In the genomic region with DNA sequence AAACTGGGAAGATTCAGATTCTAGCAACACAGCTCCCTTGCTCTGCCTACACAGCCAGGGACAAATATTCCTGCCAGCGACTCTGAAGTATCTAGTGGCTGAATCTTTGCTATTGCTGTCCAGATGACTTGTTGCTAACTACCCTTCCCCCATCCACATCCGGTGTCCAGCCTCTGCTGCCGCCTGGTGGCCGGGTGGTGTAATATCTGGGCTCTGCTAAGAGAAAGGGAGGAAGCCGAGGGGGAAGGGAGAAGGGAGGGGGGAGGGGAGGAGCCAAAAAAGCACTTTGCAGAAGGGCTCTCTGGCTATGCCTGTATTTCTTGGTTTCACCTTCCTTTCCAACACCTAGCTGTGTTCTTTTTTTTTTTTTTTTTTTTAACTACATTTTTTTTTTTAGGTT, we compare ENCODE assay signal across 8 mouse cellular contexts. TPM values are rescaled to one million over a fixed set of nuclear protein-coding genes. Genes with fewer than 3 reads are reported as not detected.
DNase-seq lines count a peak whose midpoint lies in the region; ATAC-seq and TF ChIP-seq lines count a peak whose summit lies in the region.

No protein-coding gene starts in this region.

- peak; percentile 81 for ATAC-seq in erythroblast, adult 5-6 weeks (replicated peaks; ENCODE audit: low FRiP score, poor library complexity, severe bottlenecking)
- ATAC-seq in heart, embryonic 12.5 days (ENCODE audit: insufficient number of reproducible peaks, low FRiP score): peak; percentile 42
- ATAC-seq in kidney, embryonic 16.5 days (ENCODE audit: low FRiP score, low TSS enrichment): peak; percentile 20
- ATAC-seq in liver, embryonic 12.5 days: peak; percentile 74

- H3K27ac ChIP-seq in heart, embryonic 12.5 days (ENCODE audit: poor library complexity, severe bottlenecking): peak overlapping the region; percentile 89
- H3K27ac ChIP-seq in kidney, embryonic 16.5 days (ENCODE audit: low read length): peak overlapping the region; percentile 87
- peak overlapping the region; percentile 60; the same call in 1 of the 2 replicates for H3K27ac ChIP-seq in liver, embryonic 12.5 days

- peak; percentile 90 for TF ChIP-seq CTCF in brain, embryonic 14.5 days (IDR thresholded peaks at IDR 0.05; ENCODE audit: borderline replicate concordance, extremely low read depth, insufficient read depth, insufficient read length)

- no peak for TF ChIP-seq POLR2A in brain, embryonic 14.5 days (IDR thresholded peaks at IDR 0.05; ENCODE audit: borderline replicate concordance, extremely low read depth, insufficient read depth, insufficient read length, poor library complexity, severe bottlenecking)

- H3K4me3 ChIP-seq in heart, embryonic 12.5 days: peak overlapping the region; percentile 32; the same call in 1 of the 2 replicates
- peak overlapping the region; percentile 22; the same call in 1 of the 2 replicates for H3K4me3 ChIP-seq in kidney, embryonic 16.5 days (ENCODE audit: low read length)
- peak overlapping the region; percentile 39 for H3K4me3 ChIP-seq in liver, embryonic 12.5 days

- H3K4me2 ChIP-seq in heart, embryonic 12.5 days: peak overlapping the region; percentile 64
- H3K4me2 ChIP-seq in kidney, embryonic 16.5 days (replicated peaks; ENCODE audit: low read depth, low read length): peak overlapping the region; percentile 51
- peak overlapping the region; percentile 60 for H3K4me2 ChIP-seq in liver, embryonic 12.5 days

- H3K9me3 ChIP-seq in heart, embryonic 12.5 days (replicated peaks): no peaks in the 10 kb centered on the region
- H3K9me3 ChIP-seq in kidney, embryonic 16.5 days (ENCODE audit: low read length): no peaks in the 10 kb centered on the region
- H3K9me3 ChIP-seq in liver, embryonic 12.5 days (replicated peaks): no peaks in the 10 kb centered on the region

- H3K27me3 ChIP-seq in heart, embryonic 12.5 days (replicated peaks): no peaks in the 10 kb centered on the region
- H3K27me3 ChIP-seq in kidney, embryonic 16.5 days (ENCODE audit: insufficient read depth, low read length): no peaks in the 10 kb centered on the region
- H3K27me3 ChIP-seq in liver, embryonic 12.5 days (replicated peaks): no peaks in the 10 kb centered on the region
- no peaks in the 10 kb centered on the region for H3K27me3 ChIP-seq in splenic B cell, adult 2 months (ENCODE audit: control insufficient read depth, insufficient read depth, low read length, poor library complexity, severe bottlenecking)

- H3K36me3 ChIP-seq in heart, embryonic 12.5 days: peaks cover 9% of the 10 kb centered on the region; the same call in 1 of the 2 replicates
- H3K36me3 ChIP-seq in kidney, embryonic 16.5 days (ENCODE audit: insufficient read depth, low read length): no peaks in the 10 kb centered on the region
- no peaks in the 10 kb centered on the region for H3K36me3 ChIP-seq in liver, embryonic 12.5 days
- no peaks in the 10 kb centered on the region for H3K36me3 ChIP-seq in splenic B cell, adult 2 months (ENCODE audit: control insufficient read depth, insufficient read depth, low read length, poor library complexity, severe bottlenecking)

- peak; percentile 94 for DNase-seq in CD4-positive, CD25-positive, alpha-beta regulatory T cell, adult 2 months (ENCODE audit: low read depth, low spot score)
- peak; percentile 97 for DNase-seq in brain, embryonic 14.5 days (ENCODE audit: low read depth)
- DNase-seq in naive thymus-derived CD4-positive, alpha-beta T cell, adult 2 months (ENCODE audit: low read depth): peak; percentile 91
- peak; percentile 96 for DNase-seq in splenic B cell, adult 2 months (ENCODE audit: low read depth, low spot score)

- H3K4me1 ChIP-seq in heart, embryonic 12.5 days (replicated peaks): peaks cover 78% of the 10 kb centered on the region
- H3K4me1 ChIP-seq in kidney, embryonic 16.5 days (ENCODE audit: insufficient read depth, low read length): peaks cover 56% of the 10 kb centered on the region
- peaks cover 12% of the 10 kb centered on the region for H3K4me1 ChIP-seq in liver, embryonic 12.5 days

- peak overlapping the region; percentile 56 for H3K9ac ChIP-seq in heart, embryonic 12.5 days
- peak overlapping the region; percentile 68 for H3K9ac ChIP-seq in kidney, embryonic 16.5 days (replicated peaks; ENCODE audit: low read length)
- H3K9ac ChIP-seq in liver, embryonic 12.5 days: 0 out of 2 replicates have a peak overlapping the region, but pooled peaks have one; percentile 31

- under 1% methylated on average over 5 of the region's 5 CpGs for WGBS in heart, embryonic 12.5 days
- WGBS in kidney, embryonic 16.5 days: 0% methylated on average over 5 of the region's 5 CpGs
- 0% methylated on average over 5 of the region's 5 CpGs for WGBS in liver, embryonic 12.5 days (ENCODE audit: insufficient replicate concordance)

RNA-seq across cellular contexts. Expression of a gene that starts 2.5 kb away (rescaled TPM):
- 2.6 and 3.9 TPM in 2 replicates for polyA plus RNA-seq in brain, embryonic 14.5 days (2012; rRNA removed)
- total RNA-seq in erythroblast, adult 5-6 weeks (2015; ENCODE audit: low replicate concordance): not detected in 2 replicates
- total RNA-seq in erythroblast, adult 5-6 weeks (2017; ENCODE audit: low replicate concordance): not detected in 2 replicates
- 182 and 185 TPM in 2 replicates for polyA plus RNA-seq in heart, embryonic 12.5 days (2016; fragmentation: Nextera tagmentation; extraction: Ambion mirVana)
- polyA plus RNA-seq in kidney, embryonic 16.5 days (2015; fragmentation: Nextera tagmentation; extraction: Ambion mirVana): 5.2 and 5.6 TPM in 2 replicates
- polyA plus RNA-seq in liver, embryonic 12.5 days (2016; fragmentation: Nextera tagmentation; extraction: Ambion mirVana): 0.08 and 0.32 TPM in 2 replicates

RNA-seq across cellular contexts. Expression of a gene that starts 10.5 kb away (rescaled TPM):
- 308 and 321 TPM in 2 replicates for polyA plus RNA-seq in brain, embryonic 14.5 days (2012; rRNA removed)
- 2.5 and 3.1 TPM in 2 replicates for total RNA-seq in erythroblast, adult 5-6 weeks (2015; ENCODE audit: low replicate concordance)
- 2.6 and 5.4 TPM in 2 replicates for total RNA-seq in erythroblast, adult 5-6 weeks (2017; ENCODE audit: low replicate concordance)
- polyA plus RNA-seq in heart, embryonic 12.5 days (2016; fragmentation: Nextera tagmentation; extraction: Ambion mirVana): 156 and 164 TPM in 2 replicates
- polyA plus RNA-seq in kidney, embryonic 16.5 days (2015; fragmentation: Nextera tagmentation; extraction: Ambion mirVana): 129 and 132 TPM in 2 replicates
- polyA plus RNA-seq in liver, embryonic 12.5 days (2016; fragmentation: Nextera tagmentation; extraction: Ambion mirVana): 25.7 and 26.0 TPM in 2 replicates

RNA-seq across cellular contexts. Expression of a gene that starts 41.1 kb away (rescaled TPM):
- 0.05 and 0.08 TPM in 2 replicates for polyA plus RNA-seq in brain, embryonic 14.5 days (2012; rRNA removed)
- not detected in 2 replicates for total RNA-seq in erythroblast, adult 5-6 weeks (2015; ENCODE audit: low replicate concordance)
- total RNA-seq in erythroblast, adult 5-6 weeks (2017; ENCODE audit: low replicate concordance): not detected in 2 replicates
- 0.17 and 0.19 TPM in 2 replicates for polyA plus RNA-seq in heart, embryonic 12.5 days (2016; fragmentation: Nextera tagmentation; extraction: Ambion mirVana)
- 0.05 TPM in 1 of 2 replicates, not detected in the other for polyA plus RNA-seq in kidney, embryonic 16.5 days (2015; fragmentation: Nextera tagmentation; extraction: Ambion mirVana)
- not detected in 2 replicates for polyA plus RNA-seq in liver, embryonic 12.5 days (2016; fragmentation: Nextera tagmentation; extraction: Ambion mirVana)

RNA-seq across cellular contexts. Expression of a gene that starts 44.3 kb away (rescaled TPM):
- polyA plus RNA-seq in brain, embryonic 14.5 days (2012; rRNA removed): 110 and 207 TPM in 2 replicates
- 1.3 and 6.7 TPM in 2 replicates for total RNA-seq in erythroblast, adult 5-6 weeks (2015; ENCODE audit: low replicate concordance)
- 2.0 and 3.1 TPM in 2 replicates for total RNA-seq in erythroblast, adult 5-6 weeks (2017; ENCODE audit: low replicate concordance)
- 24.0 and 26.1 TPM in 2 replicates for polyA plus RNA-seq in heart, embryonic 12.5 days (2016; fragmentation: Nextera tagmentation; extraction: Ambion mirVana)
- polyA plus RNA-seq in kidney, embryonic 16.5 days (2015; fragmentation: Nextera tagmentation; extraction: Ambion mirVana): 60.2 and 69.7 TPM in 2 replicates
- 19.0 and 20.5 TPM in 2 replicates for polyA plus RNA-seq in liver, embryonic 12.5 days (2016; fragmentation: Nextera tagmentation; extraction: Ambion mirVana)

Comparison
In these comparisons a context has a peak if more than half of its experiments do, and no peak if none do; other contexts are left out.
1. Peak in every context shown above with its lines: DNase-seq, ATAC-seq, H3K4me3 ChIP-seq and H3K27ac ChIP-seq.
2. ATAC-seq: peak in every context shown above with its lines; median percentile 81 in erythroblast, adult 5-6 weeks; 74 in liver, embryonic 12.5 days; 42 in heart, embryonic 12.5 days; 20 in kidney, embryonic 16.5 days.
3. RNA of a gene that starts 2.5 kb away (polyA plus RNA-seq): 182 to 185 TPM in heart, embryonic 12.5 days; 5.2 to 5.6 TPM in kidney, embryonic 16.5 days, 2.6 to 3.9 TPM in brain, embryonic 14.5 days and 0.08 to 0.32 TPM in liver, embryonic 12.5 days; every median in the first group is over 10 times any median in the second.